12 mouse cellular contexts compared by ENCODE assay signal in genomic region chr11:85609303-85609940, GRCm38 (mm10).
DNase-seq lines count a peak whose midpoint lies in the region; TF ChIP-seq lines count a peak whose summit lies in the region.
"Had no signal": no experiment of that assay in that cellular context is flagged by ENCODE, and none has a peak within 500 bp of the region (broad histone marks: within the 10 kb centered on the region; RNA-seq: fewer than 3 reads in every experiment).

No protein-coding gene starts in this region.

- no peak overlapping the region for H3K27ac ChIP-seq in left cerebral cortex, adult 2 months
- H3K27ac ChIP-seq: midbrain, embryonic 15.5 days had no signal

- no peak overlapping the region for H3K4me3 ChIP-seq in left cerebral cortex, adult 2 months
- H3K4me3 ChIP-seq: midbrain, embryonic 15.5 days had no signal

- DNase-seq in cerebellum, adult 11-12 months = peak; percentile 22
- DNase-seq in cerebellum, postnatal 4 days (ENCODE audit: low spot score in 2 of 2) = no peak
- peak; percentile 4 to 16 for DNase-seq in left cerebral cortex, adult 9 months (ENCODE audit: low spot score in 2 of 2)
- no peak for DNase-seq in left cerebral cortex, adult 2 months (ENCODE audit: extremely low spot score in 1 of 2, low spot score in 2 of 2)
- DNase-seq in Muller cell, postnatal 12 days (ENCODE audit: inconsistent ontology term) = peak; percentile 59
- peak; percentile 41 for DNase-seq in fibroblast of lung, adult 2 months (ENCODE audit: low read depth)
- no peak for DNase-seq in liver
- no peak for DNase-seq in ovary, adult 18-20 months (ENCODE audit: low spot score)
- DNase-seq: kidney, adult 11 months; layer of hippocampus, adult 9-11 months; thymus, postnatal 4 days had no signal

- intact Hi-C loops in left cerebral cortex, adult 2 months (cut with DNase I) = no loop called here

- no peak for TF ChIP-seq CTCF in left cerebral cortex, adult 2 months (IDR thresholded peaks at IDR 0.05)

Comparison
In these comparisons a context has a peak if more than half of its experiments do, and no peak if none do; other contexts are left out.
1. DNase-seq: peak in cerebellum, adult 11-12 months (single experiment), left cerebral cortex, adult 9 months (2 of 2), Muller cell, postnatal 12 days (single experiment) and fibroblast of lung, adult 2 months (single experiment); none in cerebellum, postnatal 4 days (0 of 2), left cerebral cortex, adult 2 months (0 of 2), liver (single experiment) and ovary, adult 18-20 months (single experiment).